Mouse (Mus musculus): ENCODE measurements around the gene Crocc2. TPM values are rescaled to one million over a fixed set of nuclear protein-coding genes. Genes with fewer than 3 reads are reported as not detected.

Gene Crocc2
- total RNA-seq, 2 experiments from 2014 or later = not detected

DNA sequence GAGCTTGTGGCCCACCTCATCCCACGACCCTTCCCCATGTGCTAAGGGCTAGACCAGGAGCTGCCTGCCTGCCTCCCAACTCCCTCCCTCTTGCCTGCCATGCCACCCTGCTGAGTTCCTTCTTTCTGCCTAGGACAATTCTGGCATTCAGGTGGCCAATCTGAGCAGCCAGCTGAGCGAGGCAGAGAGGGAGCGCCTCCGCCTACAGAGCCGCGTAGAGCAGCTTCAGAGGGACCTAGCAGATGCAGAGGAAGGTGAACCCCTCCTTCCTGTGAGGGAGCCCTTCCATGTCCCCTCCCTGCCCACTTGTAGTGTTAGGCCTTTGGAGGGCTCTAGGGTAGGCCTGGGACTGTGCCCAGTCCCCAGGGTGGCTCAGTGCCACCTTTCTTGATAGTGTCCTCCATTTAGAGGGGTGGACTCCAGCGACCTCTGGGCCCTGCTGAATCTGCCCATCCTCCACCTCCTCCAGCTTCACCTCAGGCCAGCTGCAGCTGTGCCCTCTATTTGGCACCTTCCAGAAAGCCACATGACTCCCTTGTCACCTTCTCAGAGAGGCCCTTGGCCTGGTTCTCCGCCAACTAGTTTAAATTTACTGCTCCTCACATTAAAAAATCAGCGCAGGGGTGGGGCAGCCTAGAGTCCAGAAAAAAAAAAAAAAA is 48.4 kb downstream of the Crocc2 start:
- no peak for DNase-seq

DNA sequence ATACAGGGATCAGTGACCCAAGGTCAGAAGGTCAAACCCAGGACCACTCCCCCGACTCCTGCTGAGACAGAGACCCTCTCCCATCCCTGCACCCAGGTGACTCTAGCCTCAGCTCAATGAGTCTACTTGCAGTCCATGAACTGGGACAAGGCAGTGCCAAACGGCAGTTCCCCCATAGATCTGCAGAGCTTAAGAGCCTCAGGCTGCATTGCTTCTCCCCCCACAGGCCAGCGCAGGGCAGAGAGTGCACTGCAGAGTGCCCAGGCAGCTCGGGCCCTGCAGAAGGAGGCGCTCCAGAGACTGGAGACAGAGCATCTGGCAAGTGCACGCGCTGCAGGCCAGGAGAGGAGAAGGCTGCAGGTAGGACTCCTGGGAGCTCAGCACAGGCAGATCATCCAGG is 49.0 kb downstream of the Crocc2 start:
- DNase-seq = no peak

DNA sequence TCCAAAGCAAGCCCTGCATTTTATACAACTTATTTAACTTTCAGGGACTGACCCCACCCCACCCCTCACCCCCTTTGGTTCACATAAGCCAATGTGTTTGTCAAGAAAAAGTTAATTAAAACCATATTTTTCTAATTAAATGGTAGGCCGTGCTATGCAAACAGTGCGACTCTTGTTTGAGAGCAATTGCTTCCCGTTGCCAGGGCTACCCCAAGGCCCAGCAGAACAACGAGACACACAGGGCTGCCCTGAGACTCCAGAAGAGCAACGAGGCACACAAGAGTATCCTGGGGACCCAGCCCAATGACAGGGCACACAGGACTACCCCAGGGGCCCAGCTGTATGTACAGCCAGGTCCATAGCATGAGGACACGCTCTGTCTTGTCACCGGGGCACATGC is 52.3 kb downstream of the Crocc2 start:
- no peak for DNase-seq

DNA sequence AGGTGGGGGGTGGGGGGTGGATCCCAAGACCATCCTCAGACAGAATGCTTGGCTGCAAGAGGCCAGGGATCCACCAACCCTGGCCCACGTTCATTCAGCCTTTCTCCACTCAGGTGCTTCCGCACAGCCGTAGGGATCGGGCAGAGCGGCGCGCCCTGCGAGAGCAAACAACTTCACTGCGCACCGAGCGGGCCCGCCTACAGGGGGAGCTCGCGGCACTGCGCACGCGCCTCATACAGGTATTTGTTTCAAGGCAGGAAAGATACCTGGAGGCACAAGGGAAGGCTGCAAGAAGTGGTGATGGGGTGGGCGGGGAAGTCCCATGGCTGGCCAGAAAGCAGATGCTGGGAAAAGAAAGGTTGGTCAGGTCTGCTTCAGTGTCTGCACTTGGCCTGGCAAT is 55.4 kb downstream of the Crocc2 start:
- DNase-seq = no peak

DNA sequence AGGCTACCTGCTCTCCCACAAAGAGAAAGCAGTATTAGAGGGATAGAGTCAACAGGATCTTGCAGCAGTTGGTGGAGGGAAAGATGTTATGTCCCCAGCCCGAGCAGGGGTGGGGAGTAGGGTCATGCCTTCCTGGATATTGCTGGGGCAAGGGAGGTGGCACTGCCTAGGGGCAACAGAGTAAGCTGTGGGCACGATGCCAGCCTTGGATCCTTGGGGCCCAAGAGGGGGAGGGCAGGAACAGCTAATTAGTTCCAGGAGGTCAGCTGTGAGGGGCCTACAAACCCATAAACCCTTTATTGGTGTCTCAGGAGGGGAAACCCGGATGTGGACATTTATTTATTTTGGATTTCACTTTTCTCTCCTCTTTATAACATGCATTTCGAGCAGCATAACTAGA is 56.7 kb downstream of the Crocc2 start:
- DNase-seq = no peak

DNA sequence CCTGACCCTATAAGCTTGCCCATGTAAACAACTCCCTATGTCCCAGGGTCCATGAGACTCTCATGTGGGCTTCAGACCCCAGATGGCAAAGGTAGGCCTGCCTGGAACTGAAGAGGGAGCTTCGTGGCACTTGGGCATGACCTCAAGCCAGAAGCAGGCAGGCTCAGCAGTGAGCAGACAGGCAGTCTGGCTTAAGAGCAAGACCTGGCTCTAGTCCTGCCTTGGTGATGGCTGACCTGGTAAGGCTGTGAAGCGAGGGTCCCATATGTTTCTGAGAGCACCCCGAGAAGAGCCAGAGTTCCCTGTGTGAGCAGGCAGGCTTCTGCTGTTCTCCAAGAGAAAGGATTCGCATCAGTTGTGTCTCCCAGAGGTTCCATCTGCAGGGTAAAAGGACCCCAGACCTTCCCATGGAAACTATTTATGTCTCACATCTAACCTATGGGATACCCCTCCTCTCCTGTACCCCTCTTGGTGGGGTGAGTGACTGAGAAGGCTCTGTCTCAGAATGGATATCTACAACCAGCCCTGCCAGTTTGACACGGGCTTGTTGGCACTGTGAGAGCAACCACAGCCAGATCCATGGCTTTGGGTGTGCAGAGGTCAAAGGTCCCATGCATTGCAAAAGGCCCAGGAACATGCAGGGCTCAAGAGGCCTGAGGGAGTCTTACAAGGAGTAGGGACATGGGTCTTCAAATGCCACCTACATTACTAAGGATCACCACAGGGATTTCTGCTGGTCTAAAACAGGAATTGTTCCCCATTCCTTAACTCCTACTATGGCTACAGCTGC is 57.4 kb downstream of the Crocc2 start:
- DNase-seq = no peak

DNA sequence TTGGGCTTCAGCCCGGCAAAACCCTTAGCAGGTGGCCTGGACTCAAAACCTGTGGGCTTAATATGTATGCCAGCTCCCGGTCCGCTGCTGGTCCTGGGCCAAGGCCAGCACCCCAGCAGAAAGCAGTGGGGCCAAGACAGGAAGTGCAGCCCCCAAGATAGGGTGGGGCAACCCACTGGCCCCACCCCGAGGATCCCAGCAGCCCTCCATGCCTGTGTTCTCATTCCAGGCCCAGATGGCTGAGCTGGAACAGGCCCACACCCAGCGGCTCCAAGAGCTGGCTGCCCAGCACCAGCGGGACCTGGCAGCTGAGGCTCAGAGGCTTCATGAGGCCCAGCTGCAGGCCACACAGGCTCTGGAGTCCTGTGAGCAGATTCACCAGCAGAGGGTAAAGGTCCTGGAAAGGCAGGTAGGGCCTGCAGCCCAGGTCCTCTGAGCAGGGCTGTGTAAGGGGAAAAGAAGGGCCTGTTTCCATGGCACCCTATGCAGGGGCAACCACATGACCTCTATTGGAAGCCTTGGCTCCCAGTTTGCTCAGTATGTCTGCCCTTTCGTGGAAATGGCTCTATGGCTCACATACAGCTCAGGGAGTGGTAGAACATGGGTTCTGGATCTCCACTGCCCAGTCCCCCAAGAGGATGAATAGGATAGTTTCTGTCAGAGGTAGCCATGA is 58.9 kb downstream of the Crocc2 start:
- DNase-seq = peak; percentile 71

DNA sequence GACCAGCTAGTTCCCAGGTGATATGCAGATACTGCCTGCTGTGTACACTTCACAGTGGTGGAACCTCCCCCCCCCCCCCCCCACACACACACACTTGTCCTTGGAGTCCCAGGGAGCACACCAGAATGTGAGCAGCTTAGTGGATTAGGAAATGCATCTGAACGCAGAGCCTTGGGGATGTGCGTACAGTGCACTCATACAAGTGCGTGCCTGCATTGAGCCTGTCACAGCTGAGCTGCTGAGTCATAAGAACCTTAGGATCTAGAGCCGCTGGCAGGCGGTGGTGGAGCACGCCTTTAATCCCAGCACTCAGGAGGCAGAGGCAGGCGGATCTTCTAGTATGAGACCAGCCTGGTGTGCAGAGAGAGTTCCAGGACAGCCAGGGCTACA is 59.4 kb downstream of the Crocc2 start:
- no peak for DNase-seq

DNA sequence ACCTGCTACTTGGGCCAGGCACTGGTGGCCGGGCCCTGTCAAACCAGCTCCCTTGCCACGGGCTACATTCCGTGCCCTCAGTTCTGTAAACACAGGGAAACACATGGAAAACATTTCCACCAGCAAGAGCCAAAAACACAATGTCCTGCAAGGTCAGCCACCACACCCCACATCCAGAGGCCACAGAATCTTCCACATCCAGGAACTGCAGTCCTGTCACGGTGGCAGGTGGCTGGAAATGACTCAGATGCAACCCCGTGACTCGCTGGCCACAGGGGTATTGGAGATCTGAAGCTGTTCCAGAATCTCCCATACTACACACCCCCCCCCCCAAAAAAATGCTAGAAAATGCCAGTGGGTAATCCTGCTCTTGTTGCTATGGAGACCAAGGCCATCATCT is 60.7 kb downstream of the Crocc2 start:
- peak; percentile 67 for DNase-seq

DNA sequence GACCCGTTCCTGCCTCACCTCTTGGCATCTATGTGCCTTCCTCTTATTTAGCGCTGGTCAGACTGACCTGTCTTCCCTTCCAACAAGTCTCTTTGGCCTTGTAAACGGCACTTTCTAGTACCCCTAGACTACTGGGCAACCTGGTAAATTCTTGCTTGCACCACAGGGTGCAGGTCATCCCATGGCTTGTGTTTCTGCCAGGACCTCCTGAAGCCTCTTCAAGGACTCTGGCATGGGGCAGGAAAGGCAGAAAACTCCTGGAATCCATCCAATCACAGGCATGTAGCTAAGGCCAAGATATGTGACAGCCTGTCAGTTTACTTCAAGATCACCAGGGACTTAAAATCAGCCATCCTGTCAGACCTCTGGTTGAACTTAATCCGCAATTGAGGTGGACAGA is 61.1 kb downstream of the Crocc2 start:
- no peak for DNase-seq

DNA sequence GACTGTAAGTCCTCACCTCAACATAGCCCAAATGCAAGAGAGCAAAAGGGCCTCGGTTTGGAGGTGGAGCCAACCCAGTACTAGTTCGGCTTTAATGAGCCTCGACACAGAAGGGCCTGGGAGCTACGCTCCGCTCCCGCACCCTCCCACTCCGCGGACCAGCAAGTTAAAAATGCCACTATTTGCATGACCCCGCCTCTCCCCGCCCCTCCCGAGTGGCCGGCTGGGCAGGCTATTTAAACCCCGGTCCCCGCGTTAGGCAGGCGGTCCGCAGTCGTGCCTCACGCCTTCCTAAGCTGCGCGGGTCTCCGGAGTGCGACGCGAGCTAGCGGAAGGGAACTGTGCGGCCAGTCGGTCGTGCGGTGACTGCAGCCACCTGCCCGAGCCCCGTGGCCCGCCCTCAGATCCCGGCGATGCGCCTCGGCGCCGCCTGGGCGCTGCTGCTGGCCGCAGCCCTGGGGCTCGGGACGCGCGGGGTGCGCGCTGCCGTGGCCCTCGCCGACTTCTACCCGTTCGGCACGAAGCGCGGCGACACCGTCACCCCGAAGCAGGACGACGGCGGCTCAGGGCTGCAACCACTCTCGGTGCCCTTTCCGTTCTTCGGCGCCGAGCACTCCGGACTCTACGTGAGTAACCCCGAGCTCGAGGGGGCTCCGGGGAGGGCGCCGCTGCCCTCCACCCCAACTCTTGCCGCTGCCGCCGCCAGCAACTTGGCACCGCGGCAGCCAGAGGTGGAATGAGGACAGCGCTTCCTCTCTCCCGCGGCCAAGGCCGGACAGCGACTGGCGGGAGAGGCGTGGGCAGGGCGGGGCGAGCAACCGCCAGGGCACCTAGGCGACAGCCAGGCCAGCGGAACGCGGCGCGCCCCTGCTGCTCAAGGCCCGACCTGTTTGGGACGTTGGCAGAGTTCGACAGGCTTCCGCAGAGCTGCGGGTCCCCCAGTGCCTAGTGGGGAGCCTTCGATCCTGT is 67.3 kb downstream of the Crocc2 start, which contains the start of gene Sned1:
TSS of gene Sned1 (plus strand) at position 266 of the 969 bp plus-strand sequence.
- peak; percentile 93 for DNase-seq

DNA sequence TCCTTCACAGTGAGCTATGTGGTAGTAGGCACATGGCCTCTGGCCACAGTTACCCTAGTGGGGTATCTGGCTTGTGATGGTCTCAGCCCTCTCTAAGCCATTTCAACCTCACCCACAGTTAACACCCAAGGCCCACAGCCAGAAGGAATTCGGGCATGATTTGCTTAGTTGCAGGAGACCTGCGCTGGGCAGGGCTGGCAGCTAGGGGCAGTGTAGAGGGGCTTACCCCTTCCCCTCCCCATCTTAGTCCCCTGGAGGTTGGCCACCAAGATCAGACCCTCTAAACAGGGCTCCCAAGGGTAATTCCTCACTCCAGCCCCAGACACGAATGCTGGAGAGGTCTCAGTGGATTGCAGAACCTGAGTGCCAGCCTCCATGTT is 68.0 kb downstream of the Crocc2 start:
- no peak for DNase-seq

DNA sequence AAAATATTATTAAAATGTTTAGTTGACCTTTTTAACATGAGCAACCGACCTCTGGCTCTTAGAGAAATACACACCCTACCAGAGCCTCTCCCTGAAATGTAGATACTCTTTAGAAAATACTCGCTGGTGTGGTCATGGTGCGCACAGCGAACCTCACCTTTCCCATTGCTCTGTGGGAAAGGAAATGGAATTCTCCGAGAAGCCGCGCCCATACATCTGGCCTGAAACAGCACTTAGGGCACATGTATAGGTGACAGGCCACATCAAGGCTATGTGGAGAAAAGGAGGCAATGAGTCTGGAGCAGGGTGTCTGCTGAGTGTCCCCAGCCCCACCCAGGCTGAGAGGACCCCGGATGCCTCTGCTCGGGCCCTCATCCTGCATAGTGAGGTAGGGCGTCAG is 69.2 kb downstream of the Crocc2 start:
- no peak for DNase-seq

DNA sequence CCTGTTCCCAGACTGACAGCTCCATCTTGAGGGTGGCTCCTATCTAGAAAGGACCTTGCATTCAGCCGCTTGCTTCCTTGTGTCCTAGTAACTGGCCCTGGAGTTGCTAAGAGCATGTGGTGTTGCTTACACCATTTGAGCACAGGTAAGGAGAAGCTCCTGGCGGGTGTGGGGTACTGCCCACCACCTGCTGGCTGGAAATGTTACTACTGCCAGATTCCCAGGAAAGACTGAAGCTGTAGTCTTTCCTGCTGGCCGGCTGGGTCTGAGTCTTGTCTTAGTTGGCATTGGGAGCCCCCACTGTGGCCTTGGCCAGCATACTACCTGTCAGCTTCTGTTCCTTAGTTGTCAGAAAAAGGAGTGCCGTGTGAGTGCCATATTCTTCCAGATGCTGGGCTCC is 69.7 kb downstream of the Crocc2 start:
- no peak for DNase-seq

DNA sequence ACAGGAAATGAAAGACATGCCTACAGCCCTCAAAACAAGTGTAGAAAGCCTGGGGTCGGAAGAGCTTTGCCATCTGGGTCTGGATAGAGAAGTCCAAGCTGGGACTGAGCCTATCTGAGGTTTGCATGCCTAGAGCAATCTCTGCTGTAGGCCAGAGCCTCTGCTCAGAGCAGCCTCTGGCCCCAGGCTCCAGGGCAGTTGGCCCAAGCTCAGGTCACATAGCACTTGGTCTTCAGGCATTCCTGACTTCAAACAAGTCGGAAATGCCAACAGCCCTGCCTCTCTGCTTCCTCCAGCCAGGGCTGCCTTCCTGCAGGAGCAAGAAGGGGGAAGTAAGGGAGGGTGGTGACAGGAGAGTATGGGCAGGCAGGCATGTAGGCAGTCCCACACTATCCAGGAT is 77.4 kb downstream of the Crocc2 start:
- DNase-seq = no peak

DNA sequence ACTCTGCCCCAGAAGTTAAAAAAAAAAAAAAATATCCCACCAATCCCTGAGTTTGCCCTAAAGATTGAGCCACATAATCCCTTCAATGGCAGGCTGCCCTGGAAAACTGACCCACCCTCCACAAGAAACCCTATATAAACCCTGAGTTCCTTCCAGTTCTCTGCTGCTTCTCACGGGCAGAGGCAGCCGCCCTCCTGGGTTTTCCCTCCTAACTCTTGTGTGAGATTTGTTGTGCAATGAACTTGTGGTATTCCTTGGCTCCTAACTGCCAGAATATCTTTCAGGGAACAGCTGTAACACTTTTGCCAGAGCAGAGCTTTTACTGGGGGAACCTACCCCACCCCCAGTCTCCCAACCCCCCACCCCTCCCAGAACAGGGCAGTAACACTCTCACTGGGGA is 84.1 kb downstream of the Crocc2 start:
- DNase-seq = no peak

DNA sequence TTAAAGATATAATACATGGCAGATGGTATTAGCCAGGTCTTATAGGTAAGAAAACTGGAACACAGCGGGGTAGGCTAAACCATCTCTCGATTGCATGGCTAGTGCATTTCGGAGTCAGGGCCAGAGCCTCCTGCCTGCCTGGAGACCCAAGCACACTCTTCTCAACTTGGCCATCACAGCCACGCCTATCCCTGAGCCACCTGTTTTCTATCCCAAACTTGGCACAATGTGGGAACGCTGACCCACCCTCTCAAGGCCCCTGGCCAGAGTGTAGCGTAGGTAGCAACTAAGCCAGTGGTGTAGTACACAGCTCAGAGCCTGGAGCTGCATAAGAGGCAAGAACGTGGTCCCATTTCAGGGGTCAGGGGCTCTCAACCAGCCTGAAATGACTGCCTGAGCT is 87.2 kb downstream of the Crocc2 start:
- no peak for DNase-seq

DNA sequence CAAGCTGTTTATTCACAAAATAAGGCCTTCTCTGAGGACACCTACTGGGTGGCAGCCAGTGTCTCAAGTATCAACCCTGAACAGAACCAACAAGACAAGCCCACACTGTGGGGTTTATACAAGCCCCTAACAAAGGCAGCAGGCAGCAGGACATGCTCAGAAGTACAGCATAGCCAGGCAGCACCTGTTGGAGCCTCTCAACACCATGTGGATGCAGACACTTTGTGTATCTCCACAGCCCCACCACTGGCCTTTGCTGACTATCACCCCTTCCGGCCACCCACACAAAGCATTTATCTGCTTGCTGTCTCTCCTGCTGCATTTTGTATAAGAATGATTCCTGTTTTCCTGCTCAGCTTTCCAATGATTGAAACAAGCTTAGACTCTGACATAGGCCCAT is 89.0 kb downstream of the Crocc2 start:
- DNase-seq = no peak

DNA sequence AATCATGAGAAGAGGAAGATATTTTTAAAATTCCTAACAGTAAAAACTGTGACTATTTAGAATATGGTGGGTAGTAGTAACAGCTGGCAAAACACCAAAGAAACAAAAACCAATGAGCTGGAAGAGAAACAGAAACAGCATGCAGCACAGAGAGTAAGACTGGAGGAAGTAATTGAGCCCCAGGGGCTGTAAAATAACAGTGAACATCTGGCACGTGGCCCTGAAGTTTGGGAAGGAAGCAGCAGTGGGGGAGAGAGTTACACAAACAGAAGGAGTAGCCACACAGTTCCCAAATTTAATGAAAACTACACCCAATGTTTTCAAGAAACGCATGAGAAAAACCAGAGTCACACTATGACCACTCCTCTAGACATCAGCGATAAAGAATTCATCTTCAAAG is 98.7 kb downstream of the Crocc2 start:
- no peak for DNase-seq

DNA sequence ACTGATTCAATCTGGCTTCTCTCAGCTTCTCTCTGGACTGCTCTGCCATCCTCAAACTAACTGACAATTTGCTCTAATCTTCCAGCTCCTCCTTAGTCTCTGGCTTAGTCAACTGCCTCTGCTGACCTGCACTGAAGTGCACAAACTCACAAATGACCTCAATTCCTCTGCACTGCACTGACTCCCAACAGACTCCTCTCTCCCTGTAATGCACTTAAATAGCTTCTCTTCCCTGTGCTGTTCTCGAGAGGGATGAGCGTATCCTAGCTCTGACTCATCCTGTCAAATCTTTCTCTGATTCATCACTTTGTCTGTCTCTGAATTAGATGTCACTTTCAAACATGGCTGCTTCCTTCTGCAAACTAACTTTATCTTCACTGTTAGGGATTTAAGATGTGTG is 99.7 kb downstream of the Crocc2 start:
- DNase-seq = no peak

DNA sequence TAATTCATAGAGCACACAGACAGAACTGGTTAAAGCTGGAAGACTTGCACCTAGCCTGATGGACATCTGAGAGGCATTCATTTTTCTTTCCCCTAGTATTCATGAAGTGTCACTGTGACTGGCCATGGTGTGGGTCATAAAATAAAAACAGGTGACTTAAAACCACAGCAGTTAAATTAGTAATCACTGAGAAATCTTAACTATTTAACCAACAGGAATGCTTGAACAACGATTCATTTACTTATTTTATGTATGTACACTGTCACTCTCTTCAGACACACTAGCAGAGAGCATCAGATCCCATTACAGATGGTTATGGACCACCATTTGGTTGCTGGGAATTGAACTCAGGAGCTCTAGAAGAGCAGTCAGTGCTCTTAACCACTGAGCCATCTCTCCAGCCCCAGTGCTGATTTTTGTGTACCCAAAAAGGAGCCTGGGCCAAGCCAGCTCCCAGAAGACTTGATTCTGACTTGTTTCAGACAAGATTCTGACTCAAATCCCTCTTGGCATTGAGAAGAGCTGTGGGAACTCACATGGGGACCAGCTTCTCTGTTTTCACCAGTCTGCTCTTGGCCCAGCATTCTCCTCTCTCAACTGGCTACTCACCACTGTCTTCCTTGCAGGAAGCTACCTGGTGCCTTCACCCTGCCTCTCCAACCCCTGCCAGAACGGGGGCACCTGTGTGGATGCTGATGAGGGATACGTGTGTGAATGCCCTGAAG is 102.2 kb downstream of the Crocc2 start:
- DNase-seq = no peak

DNA sequence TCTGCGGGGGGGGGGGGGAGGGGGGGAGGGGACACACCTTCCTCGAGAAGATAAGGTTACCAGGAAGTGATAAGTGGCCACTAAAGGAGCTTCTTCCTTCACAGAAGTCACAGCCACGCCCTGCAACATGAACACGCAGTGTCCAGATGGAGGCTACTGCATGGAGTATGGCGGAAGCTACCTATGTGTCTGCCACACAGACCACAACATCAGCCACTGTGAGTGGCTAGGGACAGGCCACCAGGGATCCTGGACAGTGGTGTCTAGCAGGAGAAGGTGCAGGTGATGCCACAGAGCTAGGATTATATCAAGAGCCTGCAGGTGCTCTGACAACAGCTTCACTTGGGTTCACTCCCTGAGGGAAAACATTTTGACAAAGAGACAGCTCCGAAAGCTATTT is 103.2 kb downstream of the Crocc2 start:
- no peak for DNase-seq

All from gastrocnemius, postnatal 25 days (tissue).